In genomic region chr2:60125049-60126004, GRCm38 (mm10) we compare ENCODE assay signal across 8 mouse cellular contexts.
DNase-seq lines count a peak whose midpoint lies in the region; ATAC-seq and TF ChIP-seq lines count a peak whose summit lies in the region.

No protein-coding gene starts in this region.

- TF ChIP-seq CTCF in midbrain, postnatal 0 days (IDR thresholded peaks at IDR 0.05): no peak

- WGBS in embryonic facial prominence, embryonic 14.5 days: 0% methylated on average over 31 of the region's 83 CpGs
- WGBS in heart, embryonic 10.5 days: 2% methylated on average over 68 of the region's 83 CpGs
- WGBS in midbrain, postnatal 0 days: under 1% methylated on average over 50 of the region's 83 CpGs

- H3K4me3 ChIP-seq in embryonic facial prominence, embryonic 14.5 days (ENCODE audit: low read depth, low read length): peak overlapping the region; percentile 86
- H3K4me3 ChIP-seq in heart, embryonic 10.5 days: peak overlapping the region; percentile 98
- peak overlapping the region; percentile 97 for H3K4me3 ChIP-seq in midbrain, postnatal 0 days (ENCODE audit: low read depth, low read length)

- H3K4me2 ChIP-seq in embryonic facial prominence, embryonic 14.5 days (ENCODE audit: low read depth, low read length): peak overlapping the region; percentile 68
- H3K4me2 ChIP-seq in midbrain, postnatal 0 days (ENCODE audit: low read depth, low read length, poor library complexity, severe bottlenecking): peak overlapping the region; percentile 57

- H3K9me3 ChIP-seq in embryonic facial prominence, embryonic 14.5 days (ENCODE audit: control insufficient read depth, low read length): no peaks in the 10 kb centered on the region
- no peaks in the 10 kb centered on the region for H3K9me3 ChIP-seq in heart, embryonic 10.5 days
- H3K9me3 ChIP-seq in midbrain, postnatal 0 days (ENCODE audit: low read length): no peaks in the 10 kb centered on the region

- peak overlapping the region; percentile 100 for H3K27ac ChIP-seq in embryonic facial prominence, embryonic 14.5 days (replicated peaks; ENCODE audit: low read depth, low read length)
- H3K27ac ChIP-seq in heart, embryonic 10.5 days: peak overlapping the region; percentile 100
- H3K27ac ChIP-seq in midbrain, postnatal 0 days (ENCODE audit: low read depth, low read length): peak overlapping the region; percentile 98

- H3K36me3 ChIP-seq in embryonic facial prominence, embryonic 14.5 days (ENCODE audit: control insufficient read depth, insufficient read depth, low read length): no peaks in the 10 kb centered on the region
- no peaks in the 10 kb centered on the region for H3K36me3 ChIP-seq in heart, embryonic 10.5 days
- no peaks in the 10 kb centered on the region for H3K36me3 ChIP-seq in midbrain, postnatal 0 days (ENCODE audit: insufficient read depth, low read length)

- peak overlapping the region; percentile 100 for H3K9ac ChIP-seq in embryonic facial prominence, embryonic 14.5 days (ENCODE audit: low read depth, low read length)
- peak overlapping the region; percentile 98 for H3K9ac ChIP-seq in midbrain, postnatal 0 days (replicated peaks; ENCODE audit: low read length, poor library complexity, severe bottlenecking)

- DNase-seq in 416B (ENCODE audit: low read depth): peak; percentile 78
- peak; percentile 71 to 77 for DNase-seq in adrenal gland, postnatal 36 days
- peak; percentile 89 for DNase-seq in embryonic facial prominence, embryonic 14.5 days (ENCODE audit: low spot score)
- peak; percentile 85 for DNase-seq in heart, embryonic 10.5 days (ENCODE audit: low spot score)
- peak; percentile 78 for DNase-seq in kidney, adult 9 months
- DNase-seq in liver: peak; percentile 75
- DNase-seq in midbrain, postnatal 0 days (ENCODE audit: low spot score): peak; percentile 71
- DNase-seq in spleen, postnatal 36 days (ENCODE audit: low spot score in 2 of 2): peak; percentile 55 to 72

- H3K4me1 ChIP-seq in embryonic facial prominence, embryonic 14.5 days (ENCODE audit: control insufficient read depth, insufficient read depth, low read length): peaks cover 20% of the 10 kb centered on the region; the same call in 1 of the 2 replicates
- H3K4me1 ChIP-seq in heart, embryonic 10.5 days: peaks cover 23% of the 10 kb centered on the region
- no peaks in the 10 kb centered on the region for H3K4me1 ChIP-seq in midbrain, postnatal 0 days (ENCODE audit: insufficient read depth, low read length)

- peak; percentile 64 for ATAC-seq in embryonic facial prominence, embryonic 14.5 days (ENCODE audit: low read depth)
- peak; percentile 76 for ATAC-seq in midbrain, postnatal 0 days (ENCODE audit: low FRiP score)

- H3K27me3 ChIP-seq in embryonic facial prominence, embryonic 14.5 days (replicated peaks; ENCODE audit: control insufficient read depth, insufficient read depth, low read length): no peaks in the 10 kb centered on the region
- no peaks in the 10 kb centered on the region for H3K27me3 ChIP-seq in heart, embryonic 10.5 days (ENCODE audit: insufficient read depth, poor library complexity, severe bottlenecking)
- H3K27me3 ChIP-seq in midbrain, postnatal 0 days (ENCODE audit: insufficient read depth, low read length): no peaks in the 10 kb centered on the region

Comparison
In these comparisons a context has a peak if more than half of its experiments do, and no peak if none do; other contexts are left out.
1. Peak in every context shown above with its lines: DNase-seq, ATAC-seq, H3K4me3 ChIP-seq and H3K27ac ChIP-seq.